Mouse (Mus musculus) midbrain, postnatal 0 days (tissue): Measurements from ENCODE around the gene H2afy2. TPM values are rescaled to one million over a fixed set of nuclear protein-coding genes. Genes with fewer than 3 reads are reported as not detected.
A peak's percentile ranks its signal among the peaks of the same experiment; 100 is the strongest.

Experiments used
- ATAC-seq: fragments of 200-750 bp; cut with Nextera tagmentation; 2 replicates; pipeline ENCODE4 v1.8.0; 2017; ENCODE audit warnings: moderate number of reproducible peaks, mild to moderate bottlenecking, moderate TSS enrichment, moderate library complexity; ENCODE audit not compliant: low FRiP score
- DNase-seq: peaks from one replicate; pipeline ENCODE4 v3.0.0-alpha.2; 2015; ENCODE audit warnings: low spot score
- H3K27ac ChIP-seq: fragments of 300-500 bp; sonication (generic); 2 replicates; pipeline ENCODE4 v1.5.1; 2014; ENCODE audit warnings: low read depth, mild to moderate bottlenecking, low read length, mixed read lengths
- H3K27me3 ChIP-seq: fragments of 300-500 bp; sonication (generic); 2 replicates; pipeline ENCODE4 v1.6.1; 2014; ENCODE audit warnings: low read length, control low read depth, mixed read lengths; ENCODE audit not compliant: insufficient read depth
- H3K36me3 ChIP-seq: fragments of 300-500 bp; sonication (generic); 2 replicates; pipeline ENCODE4 v1.6.1; 2014; ENCODE audit warnings: low read length, control low read depth, mixed read lengths; ENCODE audit not compliant: insufficient read depth
- H3K4me1 ChIP-seq: fragments of 300-500 bp; sonication (generic); 2 replicates; pipeline ENCODE4 v1.6.1; 2014; ENCODE audit warnings: mild to moderate bottlenecking, control low read depth, antibody characterized with exemption, low read length, mixed read lengths; ENCODE audit not compliant: insufficient read depth
- H3K4me2 ChIP-seq: fragments of 300-500 bp; sonication (generic); 2 replicates; pipeline ENCODE4 v1.6.1; 2014; ENCODE audit warnings: low read depth, mild to moderate bottlenecking, low read length, mixed read lengths; ENCODE audit not compliant: poor library complexity, severe bottlenecking
- H3K4me3 ChIP-seq: fragments of 300-500 bp; sonication (generic); 2 replicates; pipeline ENCODE4 v1.5.1; 2014; ENCODE audit warnings: low read depth, mild to moderate bottlenecking, low read length, moderate library complexity
- H3K9ac ChIP-seq: fragments of 300-500 bp; sonication (generic); replicated peaks from 2 replicates; pipeline ENCODE4 v1.6.1; 2014; ENCODE audit warnings: mild to moderate bottlenecking, low read length, moderate library complexity, mixed read lengths; ENCODE audit not compliant: poor library complexity, severe bottlenecking
- H3K9me3 ChIP-seq: fragments of 300-500 bp; sonication (generic); 2 replicates; pipeline ENCODE4 v1.6.1; 2016; ENCODE audit warnings: low read length, control low read depth
- CTCF ChIP-seq: IDR thresholded peaks from 2 replicates; pipeline ENCODE4 v1.5.1; 2016; ENCODE audit warnings: antibody characterized with exemption, mild to moderate bottlenecking
- WGBS: fragments of 180-500 bp; shearing (Covaris S2); extraction: QIAGEN DNeasy Blood & Tissue Kit; methylation state at CpG from one replicate; pipeline ENCODE4 v1.1.7; 2014; 5-methylcytosine and 5-hydroxymethylcytosine counted together
- polyA plus RNA-seq: library from polyadenylated mRNA; unstranded; fragments of >200 nt; fragmentation: Nextera tagmentation; extraction: Ambion mirVana; gene quantifications from 2 replicates; pipeline ENCODE4 v1.2.1, GENCODE M21; 2015
- total RNA-seq: library from RNA; depleted of rRNA; stranded (reverse); fragments of >200 nt; gene quantifications from 2 replicates; pipeline ENCODE4 v1.2.3, GENCODE M21; 2014; rRNA removed

Gene H2afy2
- total RNA-seq, result 116 and 123 TPM in 2 replicates
- polyA plus RNA-seq, result 185 and 206 TPM in 2 replicates

GRCm38 (mm10) chr10:61783621-61784251 lies at the start of gene H2afy2:
H2afy2 (minus strand) TSS chr10:61784147.
- under 1% methylated on average over 50 of the region's 50 CpGs for WGBS
- DNase-seq (peak; percentile 90), ATAC-seq (peak; percentile 89)
- Histone ChIP-seq H3K27me3 (no peaks in the 10 kb centered on the region), H3K9me3 (no peaks in the 10 kb centered on the region), H3K9ac (peak within 1 kb of the TSS; percentile 100), H3K4me3 (peak within 1 kb of the TSS; percentile 87), H3K4me1 (peaks cover 4% of the 10 kb centered on the region; the same call in 1 of the 2 replicates), H3K36me3 (no peaks in the 10 kb centered on the region), H3K27ac (peak within 1 kb of the TSS; percentile 100), H3K4me2 (peak within 1 kb of the TSS; percentile 59)
- peak; percentile 68 for TF ChIP-seq CTCF

GRCm38 (mm10) chr10:61832713-61833112 lies 48.8 kb upstream of the H2afy2 start:
- no peak for ATAC-seq
- H3K4me3 ChIP-seq, result no peak overlapping the region
- no peak for DNase-seq
- H3K9me3 ChIP-seq, result no peaks in the 10 kb centered on the region
- no peak for TF ChIP-seq CTCF
- no peaks in the 10 kb centered on the region for H3K27me3 ChIP-seq
- WGBS, result 87% methylated on average over 11 of the region's 11 CpGs
- no peak overlapping the region for H3K27ac ChIP-seq
- no peaks in the 10 kb centered on the region for H3K36me3 ChIP-seq
- H3K4me1 ChIP-seq, result no peaks in the 10 kb centered on the region
- H3K4me2 ChIP-seq, result no peak overlapping the region
- H3K9ac ChIP-seq, result no peak overlapping the region

- no peak for TF ChIP-seq CTCF
- H3K9me3 ChIP-seq, result no peaks in the 10 kb centered on the region
- H3K27me3 ChIP-seq, result no peaks in the 10 kb centered on the region
- no peak overlapping the region for H3K27ac ChIP-seq
- H3K4me2 ChIP-seq, result no peak overlapping the region
- H3K4me3 ChIP-seq, result no peak overlapping the region
- 94% methylated on average over 6 of the region's 6 CpGs for WGBS
- ATAC-seq (no peak), DNase-seq (no peak)
- H3K36me3 ChIP-seq, result no peaks in the 10 kb centered on the region
- H3K4me1 ChIP-seq, result peaks cover 2% of the 10 kb centered on the region; the same call in 1 of the 2 replicates
- H3K9ac ChIP-seq, result no peak overlapping the region
Measured at GRCm38 (mm10) chr10:61831741-61832140, 47.8 kb upstream of the H2afy2 start.

DNA sequence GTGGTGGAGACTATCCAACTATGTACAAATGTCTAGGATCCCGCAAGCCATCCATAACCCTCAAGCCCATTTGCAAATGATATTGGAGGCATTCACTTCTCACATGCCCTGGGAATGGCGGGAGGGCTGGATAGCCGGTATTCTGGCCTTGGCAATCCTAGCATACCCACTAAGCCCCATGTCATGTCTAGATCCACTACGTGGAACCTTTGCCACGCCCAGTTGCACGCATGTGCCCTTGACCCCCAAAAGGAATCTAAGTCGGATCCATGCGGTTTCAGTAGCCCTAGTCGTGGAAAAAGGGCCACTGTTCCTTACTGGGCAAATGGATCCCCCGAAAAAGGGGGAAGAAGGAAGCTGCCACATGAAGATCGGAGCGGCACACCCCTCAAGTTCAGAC lies 47.3 kb upstream of the H2afy2 start:
- WGBS, result 83% methylated on average over 12 of the region's 12 CpGs
- Histone ChIP-seq H3K36me3 (no peaks in the 10 kb centered on the region), H3K4me2 (no peak overlapping the region), H3K9ac (no peak overlapping the region), H3K4me3 (no peak overlapping the region), H3K9me3 (no peaks in the 10 kb centered on the region), H3K27me3 (no peaks in the 10 kb centered on the region), H3K4me1 (peaks cover 3% of the 10 kb centered on the region; the same call in 1 of the 2 replicates), H3K27ac (no peak overlapping the region)
- no peak for ATAC-seq
- no peak for TF ChIP-seq CTCF
- DNase-seq, result no peak

- ATAC-seq, result no peak
- no peaks in the 10 kb centered on the region for H3K36me3 ChIP-seq
- no peaks in the 10 kb centered on the region for H3K27me3 ChIP-seq
- DNase-seq, result no peak
- no peak overlapping the region for H3K27ac ChIP-seq
- no peak overlapping the region for H3K4me2 ChIP-seq
- no peak for TF ChIP-seq CTCF
- peaks cover 3% of the 10 kb centered on the region; the same call in 1 of the 2 replicates for H3K4me1 ChIP-seq
- H3K9ac ChIP-seq, result no peak overlapping the region
- H3K9me3 ChIP-seq, result no peaks in the 10 kb centered on the region
- WGBS, result 56% methylated on average over 9 of the region's 9 CpGs
- no peak overlapping the region for H3K4me3 ChIP-seq
Measured at GRCm38 (mm10) chr10:61830817-61831216, 46.9 kb upstream of the H2afy2 start.

DNA sequence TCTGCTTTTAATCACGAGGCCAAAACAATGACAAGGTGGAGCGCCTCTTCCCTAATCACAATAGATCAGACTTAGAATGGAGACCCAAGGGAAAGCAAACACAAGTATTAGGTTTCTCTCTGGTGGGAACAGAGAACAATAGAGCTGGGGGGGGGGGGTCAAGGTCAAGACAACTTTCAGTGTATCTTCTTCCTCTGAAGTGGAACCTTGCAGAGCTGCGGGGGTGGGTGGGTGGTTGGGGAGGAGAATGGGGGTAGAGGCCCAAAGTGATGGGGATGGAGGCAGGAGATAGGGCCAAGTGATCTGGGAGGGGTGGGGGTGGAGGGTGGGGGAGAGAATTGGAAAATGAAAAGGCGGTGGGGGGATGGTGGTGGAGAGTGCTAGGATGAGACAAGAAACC lies 45.1 kb upstream of the H2afy2 start:
- Histone ChIP-seq H3K4me1 (peaks cover 3% of the 10 kb centered on the region; the same call in 1 of the 2 replicates), H3K9me3 (no peaks in the 10 kb centered on the region), H3K4me2 (no peak overlapping the region), H3K36me3 (no peaks in the 10 kb centered on the region), H3K9ac (no peak overlapping the region), H3K27ac (no peak overlapping the region), H3K4me3 (no peak overlapping the region), H3K27me3 (no peaks in the 10 kb centered on the region)
- no peak for TF ChIP-seq CTCF
- no peak for DNase-seq
- 51% methylated on average over 4 of the region's 4 CpGs for WGBS
- no peak for ATAC-seq
